Mouse (Mus musculus): ENCODE data around the gene Fto.

Gene Fto

DNA sequence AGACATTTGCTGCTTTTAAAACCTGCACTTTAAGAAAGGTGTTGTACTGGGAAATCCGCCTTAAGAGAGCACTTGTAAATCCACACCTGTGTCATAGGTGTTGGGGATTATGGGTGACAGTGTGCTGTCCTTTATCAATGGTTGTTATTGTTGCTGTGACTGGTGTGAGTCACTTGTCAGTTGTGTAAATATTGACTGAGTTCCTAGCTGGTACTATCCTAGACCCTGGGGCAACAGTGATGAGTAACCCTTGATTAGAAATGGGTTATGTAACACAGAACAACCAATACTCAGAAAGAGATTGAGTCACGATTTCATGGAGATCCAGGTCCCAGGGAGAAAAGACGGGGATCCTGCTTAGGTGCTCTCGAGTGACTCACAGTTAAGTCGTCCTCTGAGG lies 216.4 kb downstream of the Fto start:
- in situ Hi-C loops (cut with MboI; ENCODE audit: low pct_unique_long_range_greater_than_20kb in 1 of 2, low sequenced_read_pairs in 2 of 2, unreplicated experiment in 1 of 2), result no loop called here

DNA sequence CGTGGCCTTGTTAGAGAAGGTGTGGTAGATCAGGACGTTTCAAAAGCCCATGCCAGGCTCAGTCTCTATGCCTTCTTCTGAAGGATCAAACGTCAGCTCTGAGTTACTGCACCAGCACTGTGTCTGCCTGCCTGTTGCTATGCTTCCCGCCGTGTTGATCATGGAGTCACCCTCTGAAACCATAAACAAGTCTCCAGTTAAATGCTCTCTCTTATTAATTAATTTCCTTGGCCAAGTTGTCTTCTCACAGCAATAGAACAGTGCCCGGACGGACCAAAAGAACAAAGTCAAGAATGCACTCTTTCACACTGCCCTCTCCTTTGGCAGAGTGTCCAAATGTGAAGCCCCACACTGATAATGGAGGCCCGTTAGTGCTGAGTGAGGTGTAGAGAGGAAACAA lies 217.3 kb downstream of the Fto start:
- in situ Hi-C loops (cut with MboI; ENCODE audit: low pct_unique_long_range_greater_than_20kb in 1 of 2, low sequenced_read_pairs in 2 of 2, unreplicated experiment in 1 of 2), result no loop called here

DNA sequence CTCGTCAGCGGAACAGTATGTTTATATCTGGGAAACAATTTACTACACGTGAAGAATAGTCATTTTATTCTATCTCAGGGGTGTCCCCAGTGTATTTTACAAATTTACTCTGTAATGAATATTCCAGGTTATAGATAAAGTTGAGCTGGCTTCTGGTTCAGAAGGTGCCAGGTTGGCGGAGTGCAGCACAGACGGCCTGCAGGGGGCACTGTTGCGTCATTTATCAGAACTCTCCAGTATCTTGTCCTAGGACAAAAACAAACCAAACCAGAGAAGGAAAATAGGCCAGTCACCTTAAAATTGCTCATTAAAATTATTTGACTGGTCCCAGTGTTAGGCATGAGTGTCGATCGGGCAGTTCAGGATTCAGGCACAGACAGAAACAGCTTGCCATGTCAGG lies 218.6 kb downstream of the Fto start:
- in situ Hi-C loops (cut with MboI; ENCODE audit: low pct_unique_long_range_greater_than_20kb in 1 of 2, low sequenced_read_pairs in 2 of 2, unreplicated experiment in 1 of 2), result no loop called here

DNA sequence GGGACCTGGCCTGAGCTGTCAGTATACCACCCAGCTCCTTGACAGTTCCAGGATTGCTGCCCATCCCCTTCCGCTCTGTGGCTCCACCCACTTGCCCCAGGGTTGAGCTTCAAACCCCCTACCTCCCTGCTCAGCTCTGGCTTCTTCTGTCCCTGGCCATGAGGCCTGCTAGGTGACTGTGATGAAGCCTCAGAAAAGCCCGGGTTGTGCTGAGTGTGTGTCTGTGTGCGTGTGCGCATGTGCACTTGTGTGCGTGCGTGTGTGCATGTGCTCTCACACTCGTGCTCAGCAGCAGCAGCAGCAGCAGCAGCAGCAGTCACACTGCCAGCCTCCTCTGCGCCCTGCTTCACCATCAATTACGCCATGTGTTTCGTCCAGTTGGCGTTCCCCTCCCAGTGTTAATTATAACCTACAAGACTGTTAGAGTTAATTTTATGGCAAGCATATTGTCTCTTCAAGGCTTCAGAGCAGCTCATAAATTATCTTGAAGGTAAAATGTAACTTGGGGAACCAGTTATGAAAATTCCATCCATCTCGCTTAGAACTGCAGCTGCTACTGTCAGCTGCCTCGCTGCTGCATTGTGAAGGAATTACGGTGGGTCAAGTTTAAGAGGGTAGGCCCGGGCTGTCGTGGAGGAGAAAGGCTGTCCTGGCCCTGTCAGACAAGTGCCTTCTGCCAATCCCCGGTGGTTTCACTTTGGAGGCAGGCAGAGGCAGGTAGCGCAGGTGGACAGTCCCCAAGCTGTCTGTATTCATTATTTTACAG lies 219.5 kb downstream of the Fto start:
- in situ Hi-C loops (cut with MboI; ENCODE audit: low pct_unique_long_range_greater_than_20kb in 1 of 2, low sequenced_read_pairs in 2 of 2, unreplicated experiment in 1 of 2), result no loop called here

DNA sequence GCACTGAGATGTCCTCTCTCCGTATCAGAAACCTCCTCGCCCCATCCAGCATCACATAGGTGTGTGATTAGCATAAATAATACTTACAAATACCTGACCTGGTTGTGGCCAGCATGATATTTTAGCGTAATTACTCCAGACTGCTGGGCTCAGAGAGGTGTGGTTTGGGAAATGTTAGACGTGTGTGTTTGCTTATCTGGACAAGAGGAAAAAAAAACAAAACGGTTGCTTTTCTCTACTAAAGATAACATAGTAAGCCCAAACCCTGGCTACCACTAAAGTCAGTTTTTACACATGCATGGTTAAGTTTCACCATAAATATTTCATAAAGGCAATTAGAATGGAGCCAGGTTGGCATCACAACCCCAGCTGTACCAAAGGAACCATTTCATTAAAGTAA lies 221.4 kb downstream of the Fto start:
- in situ Hi-C loops (cut with MboI; ENCODE audit: low pct_unique_long_range_greater_than_20kb in 1 of 2, low sequenced_read_pairs in 2 of 2, unreplicated experiment in 1 of 2), result no loop called here

DNA sequence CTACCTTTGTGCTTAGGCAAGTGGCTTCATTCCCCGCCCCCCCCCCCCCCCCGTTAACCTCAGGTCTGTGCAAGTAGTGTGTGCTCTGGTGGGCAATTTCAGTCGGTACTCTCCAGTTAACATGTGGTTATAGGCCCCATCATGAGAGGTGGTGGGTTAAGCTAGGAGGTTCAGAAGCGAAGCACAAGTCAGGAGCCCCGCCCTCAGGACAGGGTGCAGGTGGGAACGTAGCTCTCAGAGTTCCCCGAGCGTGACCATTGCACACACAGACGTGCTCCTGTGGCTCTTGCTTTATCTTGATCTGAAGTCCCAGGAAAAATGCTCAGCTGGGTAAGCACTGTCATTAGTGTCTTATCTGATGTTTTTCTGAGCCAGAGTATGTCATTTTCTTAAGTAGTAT lies 224.8 kb downstream of the Fto start:
- in situ Hi-C loops (cut with MboI; ENCODE audit: low pct_unique_long_range_greater_than_20kb in 1 of 2, low sequenced_read_pairs in 2 of 2, unreplicated experiment in 1 of 2), result no loop called here

DNA sequence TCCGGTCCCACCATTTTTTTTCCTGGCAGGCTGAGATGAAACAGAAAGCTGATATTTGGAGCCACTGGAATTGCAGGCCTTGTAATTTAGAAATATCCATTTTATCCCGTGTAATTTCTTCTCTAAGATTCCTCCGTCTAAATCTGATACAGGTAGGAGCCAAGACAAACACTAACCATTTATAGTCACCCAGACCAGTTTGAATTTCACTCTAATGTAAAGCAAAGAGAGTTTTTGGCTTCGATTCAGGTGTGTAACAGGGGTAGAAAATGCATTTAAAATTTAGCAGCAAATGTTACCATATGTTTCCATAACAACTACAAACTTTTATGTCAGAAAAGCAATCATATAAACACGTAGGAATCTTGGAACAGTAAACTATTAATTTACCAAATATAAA lies 225.6 kb downstream of the Fto start:
- in situ Hi-C loops (cut with MboI; ENCODE audit: low pct_unique_long_range_greater_than_20kb in 1 of 2, low sequenced_read_pairs in 2 of 2, unreplicated experiment in 1 of 2), result no loop called here

DNA sequence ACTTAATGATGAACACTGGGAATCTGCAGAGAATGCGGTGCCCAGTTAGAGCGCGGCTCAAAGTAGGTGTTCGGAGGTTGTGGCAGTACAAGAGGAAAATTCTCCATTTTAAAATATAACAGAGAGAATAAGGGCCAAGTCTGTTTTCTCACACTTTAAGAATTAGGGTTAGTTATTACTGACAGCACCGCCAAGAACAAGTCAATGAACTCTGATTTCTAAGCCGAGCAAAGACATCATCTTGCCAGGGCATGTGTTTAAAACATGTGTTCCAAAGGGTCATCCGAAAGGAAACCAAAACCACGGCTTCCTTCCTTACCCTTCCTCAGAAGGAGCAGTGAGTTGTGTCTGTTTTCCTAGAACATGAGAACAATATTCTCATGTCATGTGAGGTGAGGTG lies 226.3 kb downstream of the Fto start:
- in situ Hi-C loops (cut with MboI; ENCODE audit: low pct_unique_long_range_greater_than_20kb in 1 of 2, low sequenced_read_pairs in 2 of 2, unreplicated experiment in 1 of 2), result no loop called here

DNA sequence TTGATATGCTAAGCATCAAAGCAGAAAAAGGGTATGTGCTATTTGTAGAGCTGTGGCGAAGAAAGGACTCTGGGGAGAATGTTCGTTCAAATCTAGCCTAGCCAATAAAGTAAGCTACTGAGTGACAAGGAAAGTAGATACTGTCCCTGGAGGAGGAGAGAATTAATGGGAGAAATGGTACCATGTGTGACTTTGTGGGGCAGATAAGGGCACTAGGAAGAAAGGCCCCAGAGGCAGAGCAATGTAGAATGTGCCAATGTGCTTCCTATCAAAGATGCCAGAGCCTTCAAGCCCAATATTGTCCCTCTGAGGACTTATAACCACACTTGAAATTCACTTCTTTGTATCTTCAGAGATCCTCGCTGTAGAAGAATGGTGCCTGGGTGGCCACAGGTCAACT lies 227.9 kb downstream of the Fto start:
- in situ Hi-C loops (cut with MboI; ENCODE audit: low pct_unique_long_range_greater_than_20kb in 1 of 2, low sequenced_read_pairs in 2 of 2, unreplicated experiment in 1 of 2), result no loop called here

DNA sequence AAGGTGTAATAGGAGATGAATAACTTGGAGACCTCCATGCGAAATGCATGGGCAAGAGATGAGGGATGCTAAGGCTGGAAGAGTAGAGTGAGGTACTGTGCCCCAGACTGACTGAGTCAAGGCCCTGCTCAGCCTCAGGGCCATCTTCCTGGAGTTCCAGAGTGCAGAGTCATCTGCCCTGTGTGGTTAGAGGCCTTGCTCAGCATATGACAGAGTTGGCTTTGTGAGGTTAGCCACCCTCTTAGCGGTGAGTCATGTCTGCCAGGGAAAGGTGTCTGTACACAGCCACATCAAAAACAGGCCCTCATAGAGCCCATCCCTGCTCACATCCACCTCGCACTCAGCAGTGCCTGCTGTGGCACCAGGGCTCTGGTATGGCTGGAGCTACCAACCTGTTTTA lies 232.2 kb downstream of the Fto start:
- in situ Hi-C loops (cut with MboI; ENCODE audit: low pct_unique_long_range_greater_than_20kb in 1 of 2, low sequenced_read_pairs in 2 of 2, unreplicated experiment in 1 of 2), result no loop called here

DNA sequence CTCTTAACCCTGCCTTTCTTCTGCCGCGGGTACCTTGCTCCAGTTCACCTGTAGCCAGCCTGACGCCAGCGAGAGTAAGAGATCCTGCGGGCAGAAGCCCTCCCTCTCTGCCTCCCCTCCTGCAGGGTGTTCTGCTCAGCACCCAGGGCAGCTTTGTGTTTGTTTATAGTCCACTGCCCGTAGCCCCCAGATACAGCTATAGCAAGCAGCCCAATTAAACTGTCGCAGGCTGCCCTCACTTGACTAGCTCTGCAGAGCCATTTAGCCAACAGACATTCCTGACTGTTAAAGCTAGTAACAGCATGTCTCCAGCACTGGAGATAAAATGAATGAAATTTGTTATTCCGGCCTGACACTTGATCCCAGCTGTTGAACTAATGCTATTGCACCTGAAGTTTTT lies 233.3 kb downstream of the Fto start:
- in situ Hi-C loops (cut with MboI; ENCODE audit: low pct_unique_long_range_greater_than_20kb in 1 of 2, low sequenced_read_pairs in 2 of 2, unreplicated experiment in 1 of 2), result no loop called here

DNA sequence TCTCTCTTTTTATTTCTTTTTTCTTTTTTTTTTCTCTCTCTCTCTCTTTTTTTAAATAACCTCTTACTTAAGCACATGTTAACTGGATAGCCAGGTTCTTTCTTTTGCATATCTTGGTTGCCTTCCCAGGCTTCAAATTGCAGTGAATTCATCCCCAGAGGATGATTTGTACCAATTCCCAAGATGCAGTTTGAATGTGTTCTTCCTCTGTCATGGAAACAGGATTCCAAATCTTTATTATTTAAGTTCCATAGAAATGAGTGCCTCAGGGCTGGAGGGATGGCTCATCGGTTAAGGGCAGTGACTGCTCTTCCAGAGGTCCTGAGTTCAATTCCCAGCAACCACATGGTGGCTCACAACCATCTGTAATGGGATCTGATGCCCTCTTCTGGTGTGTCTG lies 236.8 kb downstream of the Fto start:
- in situ Hi-C loops (cut with MboI; ENCODE audit: low pct_unique_long_range_greater_than_20kb in 1 of 2, low sequenced_read_pairs in 2 of 2, unreplicated experiment in 1 of 2), result no loop called here

DNA sequence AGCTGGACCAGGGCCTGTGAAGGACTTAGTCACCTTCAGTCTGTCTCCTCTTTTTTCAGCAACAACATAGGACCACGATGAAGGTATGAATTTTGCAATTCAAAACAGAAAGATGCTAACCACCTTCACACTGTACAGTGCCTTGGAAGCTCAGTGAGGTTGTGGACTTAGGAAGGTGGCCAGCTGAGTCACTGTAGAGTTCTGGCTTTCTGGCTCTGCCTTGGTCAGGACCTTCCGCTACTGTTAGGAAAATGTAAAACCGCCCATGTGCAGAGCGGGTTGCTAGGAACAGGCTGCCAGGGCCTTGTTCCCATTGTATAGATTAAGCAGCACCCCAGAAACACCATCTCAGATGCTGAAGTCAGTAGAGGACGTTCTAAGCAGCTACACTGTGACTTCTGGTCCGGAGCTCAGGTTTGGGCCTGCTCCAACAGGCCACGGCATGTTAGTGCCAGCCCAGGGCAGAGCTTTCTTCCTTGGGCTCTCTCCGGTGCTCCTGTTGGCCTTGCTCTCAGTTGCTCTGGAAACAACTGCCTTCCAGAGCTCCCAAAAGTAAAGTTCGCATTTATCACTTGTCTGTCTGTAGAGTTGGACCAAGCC lies 237.9 kb downstream of the Fto start:
- in situ Hi-C loops (cut with MboI; ENCODE audit: low pct_unique_long_range_greater_than_20kb in 1 of 2, low sequenced_read_pairs in 2 of 2, unreplicated experiment in 1 of 2), result no loop called here

DNA sequence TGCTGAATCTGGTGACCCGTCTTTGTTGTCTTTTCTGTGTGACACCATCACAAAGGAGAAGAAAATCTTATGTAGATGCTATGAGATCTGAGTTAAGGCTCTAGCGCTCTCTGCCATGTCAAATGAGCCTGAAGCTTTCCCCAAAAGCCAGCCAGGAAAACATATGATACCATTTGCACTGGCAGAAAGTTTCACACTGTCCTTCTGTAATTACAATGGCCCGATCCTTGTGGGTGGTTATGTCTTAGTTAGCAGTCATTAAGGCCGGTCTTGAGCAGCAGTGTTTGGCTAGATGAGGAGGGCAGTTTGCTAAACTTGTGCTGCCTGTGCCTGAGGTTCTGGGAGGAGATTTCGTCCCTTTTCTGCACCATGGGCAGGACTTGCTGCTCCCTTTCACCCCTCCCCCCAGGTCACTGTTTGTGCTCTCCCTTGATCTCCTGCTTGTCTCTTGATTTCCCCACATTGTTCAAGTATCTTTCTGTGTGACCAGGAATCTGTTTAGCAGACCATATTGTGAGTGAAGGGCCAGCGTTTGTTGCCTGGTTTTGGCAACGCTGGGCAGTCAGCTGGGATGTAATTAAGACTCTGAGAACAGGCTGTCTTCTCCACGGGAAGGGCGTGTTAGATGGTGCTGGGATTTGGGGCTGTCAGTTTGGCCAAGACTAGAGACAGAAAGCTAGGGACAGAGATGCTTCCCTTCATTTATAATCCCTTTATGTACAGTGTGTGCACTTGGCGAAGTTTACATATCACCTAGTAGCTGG lies 238.6 kb downstream of the Fto start:
- in situ Hi-C loops (cut with MboI; ENCODE audit: low pct_unique_long_range_greater_than_20kb in 1 of 2, low sequenced_read_pairs in 2 of 2, unreplicated experiment in 1 of 2), result no loop called here

DNA sequence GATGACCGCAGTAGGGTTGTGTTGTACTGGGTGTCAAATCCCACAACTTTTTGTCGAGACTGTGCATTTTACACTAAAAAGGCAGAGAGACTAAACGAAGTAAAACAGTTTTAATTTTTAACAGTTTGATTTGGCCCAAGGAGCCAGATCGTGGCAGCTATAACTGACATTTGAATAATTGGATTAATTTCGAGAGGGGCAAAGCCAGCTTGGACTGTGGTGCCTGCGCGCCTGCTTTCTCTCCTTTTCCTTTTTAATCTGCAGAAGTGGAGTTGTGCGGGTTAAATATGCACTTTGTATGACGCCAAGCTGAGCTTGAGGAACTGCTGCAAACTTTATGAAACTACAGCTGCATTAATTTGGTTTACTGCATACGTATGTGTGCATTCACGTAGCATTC lies 239.3 kb downstream of the Fto start:
- in situ Hi-C loops (cut with MboI; ENCODE audit: low pct_unique_long_range_greater_than_20kb in 1 of 2, low sequenced_read_pairs in 2 of 2, unreplicated experiment in 1 of 2), result no loop called here

DNA sequence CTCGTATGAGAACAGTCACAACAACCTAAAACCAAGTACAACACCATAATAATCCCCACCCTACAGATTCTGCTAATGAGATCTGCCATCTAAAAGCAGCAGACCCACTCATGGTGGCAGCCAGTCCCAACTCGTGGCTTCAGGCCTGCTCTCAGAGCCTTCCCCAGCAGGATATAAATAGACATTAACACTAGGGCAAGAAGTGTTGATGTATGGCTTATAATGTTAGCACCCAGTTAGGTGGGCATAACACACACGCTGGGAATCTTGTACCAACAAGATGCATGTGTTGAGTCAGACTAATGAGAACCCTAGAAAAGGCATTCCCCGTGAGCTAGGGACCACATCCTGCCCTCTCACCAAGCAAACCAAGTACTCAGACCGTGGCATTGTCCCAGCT lies 240.1 kb downstream of the Fto start:
- in situ Hi-C loops (cut with MboI; ENCODE audit: low pct_unique_long_range_greater_than_20kb in 1 of 2, low sequenced_read_pairs in 2 of 2, unreplicated experiment in 1 of 2), result no loop called here

DNA sequence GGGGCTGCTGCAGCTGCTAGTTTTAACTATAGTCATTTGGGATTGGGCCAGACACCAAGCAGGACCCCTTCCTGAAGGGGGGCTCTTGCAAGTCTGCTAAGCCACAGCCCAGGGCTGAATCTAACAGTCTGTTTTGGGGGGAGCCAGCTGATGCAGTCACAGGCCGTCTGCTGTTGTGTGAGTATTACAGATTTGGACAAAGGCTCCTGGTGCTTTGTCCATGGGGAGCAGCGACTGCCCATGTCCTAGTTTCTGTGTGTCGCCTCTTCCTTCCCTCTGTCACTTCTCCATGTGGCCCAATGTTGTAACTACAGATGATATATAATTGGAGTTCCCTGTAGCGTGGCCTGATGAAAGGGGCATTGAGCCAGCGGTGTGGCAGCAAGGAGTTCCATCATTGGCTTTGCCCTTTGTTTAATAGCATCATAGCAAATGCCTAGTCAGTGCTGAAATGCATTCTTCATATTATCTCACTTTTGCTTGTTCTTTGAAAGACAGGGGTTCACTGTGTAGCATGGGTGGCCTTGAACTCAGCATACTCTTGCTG lies 243.8 kb downstream of the Fto start:
- in situ Hi-C loops (cut with MboI; ENCODE audit: low pct_unique_long_range_greater_than_20kb in 1 of 2, low sequenced_read_pairs in 2 of 2, unreplicated experiment in 1 of 2), result no loop called here

DNA sequence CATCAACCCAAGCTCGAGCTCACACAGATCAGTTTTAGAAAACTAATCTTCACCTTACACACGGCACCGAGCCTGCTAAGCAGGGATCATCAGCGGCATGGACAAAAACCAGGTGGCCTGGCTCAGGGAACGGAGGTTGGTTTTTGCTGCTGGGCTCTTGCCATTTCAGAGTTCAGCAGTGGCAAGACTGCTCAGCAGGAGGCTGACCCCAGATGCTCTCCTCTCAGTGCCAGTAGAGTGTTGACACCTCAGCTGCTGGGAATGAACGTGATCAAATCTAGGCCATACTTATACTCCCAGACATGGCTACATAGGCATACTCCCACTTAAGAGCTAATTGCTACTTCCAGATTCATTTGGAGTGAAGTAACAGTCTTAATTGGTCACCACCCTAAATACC lies 245.1 kb downstream of the Fto start:
- in situ Hi-C loops (cut with MboI; ENCODE audit: low pct_unique_long_range_greater_than_20kb in 1 of 2, low sequenced_read_pairs in 2 of 2, unreplicated experiment in 1 of 2), result no loop called here

DNA sequence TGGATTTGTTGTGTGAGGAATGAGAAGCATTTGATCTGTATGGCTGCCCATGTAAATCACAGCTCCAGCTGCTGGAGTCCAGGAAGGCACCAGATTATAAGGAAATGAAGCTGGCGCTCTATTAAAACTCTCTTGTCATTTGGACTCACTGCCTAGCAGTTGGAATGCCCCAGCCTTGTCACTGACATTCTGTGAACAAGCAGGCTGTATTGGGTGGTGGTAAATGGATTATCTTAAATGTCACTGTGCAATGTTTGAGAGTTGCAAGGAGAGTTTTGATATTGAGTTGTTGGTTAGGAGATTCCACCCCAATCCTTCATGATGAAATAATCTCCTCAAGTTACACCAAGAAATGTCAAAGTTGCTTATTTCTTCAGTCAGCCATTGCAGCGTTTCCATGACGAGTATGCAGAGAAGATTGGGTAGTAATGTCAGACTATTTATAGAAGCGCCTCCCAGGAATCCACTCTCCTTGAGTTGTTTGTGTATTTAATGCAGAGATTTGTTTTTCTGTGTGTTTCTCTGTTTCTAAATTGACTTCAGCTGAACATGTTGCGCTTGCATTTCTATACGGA lies 246.8 kb downstream of the Fto start:
- in situ Hi-C loops (cut with MboI; ENCODE audit: low pct_unique_long_range_greater_than_20kb in 1 of 2, low sequenced_read_pairs in 2 of 2, unreplicated experiment in 1 of 2), result no loop called here
